In the genomic region with DNA sequence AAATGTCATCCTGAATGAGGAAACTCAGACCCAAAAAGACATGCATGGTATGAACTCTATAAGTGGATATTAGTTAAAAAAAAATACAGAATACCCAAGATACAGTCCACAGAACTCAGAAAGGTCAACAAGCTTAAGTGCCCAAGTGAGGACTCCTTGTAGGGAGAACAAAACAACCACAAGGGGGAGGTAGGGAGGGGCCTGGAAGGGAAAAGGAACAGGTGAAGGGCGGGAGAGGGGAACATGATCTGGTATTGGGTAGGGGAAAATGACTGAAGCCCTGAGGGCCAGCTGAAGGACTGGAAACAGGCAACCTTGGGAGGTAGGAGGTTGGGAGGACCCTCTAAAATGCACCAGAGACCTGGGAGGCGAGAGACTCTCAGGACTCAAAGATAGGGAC, we compare ENCODE assay signal across 24 mouse cellular contexts.
DNase-seq lines count a peak whose midpoint lies in the region; ATAC-seq and TF ChIP-seq lines count a peak whose summit lies in the region.
"Had no signal": no experiment of that assay in that cellular context is flagged by ENCODE, and none has a peak within 500 bp of the region (broad histone marks: within the 10 kb centered on the region; RNA-seq: fewer than 3 reads in every experiment).

No protein-coding gene starts in this region.

- no peaks in the 10 kb centered on the region for H3K79me2 ChIP-seq in CH12.LX (replicated peaks; ENCODE audit: control insufficient read depth, extremely low read depth, insufficient read depth, poor library complexity, severe bottlenecking)

- no peaks in the 10 kb centered on the region for H3K4me1 ChIP-seq in intestine, postnatal 0 days (replicated peaks; ENCODE audit: control insufficient read depth, insufficient read depth, low read length)
- no peaks in the 10 kb centered on the region for H3K4me1 ChIP-seq in intestine, embryonic 16.5 days (ENCODE audit: control insufficient read depth, insufficient read depth, low read length)
- no peaks in the 10 kb centered on the region for H3K4me1 ChIP-seq in CH12.LX (ENCODE audit: control insufficient read depth in 1 of 2, insufficient read depth in 2 of 2)
- H3K4me1 ChIP-seq: embryonic facial prominence, embryonic 15.5 days; limb, embryonic 12.5 days; megakaryocyte, embryonic 14.5 days; neural tube, embryonic 15.5 days had no signal

- H3K27me3 ChIP-seq in intestine, postnatal 0 days (replicated peaks; ENCODE audit: control insufficient read depth, insufficient read depth, low read length): no peaks in the 10 kb centered on the region
- H3K27me3 ChIP-seq in intestine, embryonic 16.5 days (replicated peaks; ENCODE audit: control insufficient read depth, insufficient read depth, low read length): no peaks in the 10 kb centered on the region
- H3K27me3 ChIP-seq in CH12.LX (replicated peaks): no peaks in the 10 kb centered on the region
- H3K27me3 ChIP-seq: embryonic facial prominence, embryonic 15.5 days; limb, embryonic 12.5 days; megakaryocyte, embryonic 14.5 days; neural tube, embryonic 15.5 days had no signal

- H3K4me2 ChIP-seq in intestine, postnatal 0 days (replicated peaks; ENCODE audit: low read depth): no peak overlapping the region
- H3K4me2 ChIP-seq in intestine, embryonic 16.5 days (ENCODE audit: low read depth, low read length): no peak overlapping the region
- no peak overlapping the region for H3K4me2 ChIP-seq in CH12.LX (ENCODE audit: insufficient read depth, low read depth, poor library complexity, severe bottlenecking)
- H3K4me2 ChIP-seq: embryonic facial prominence, embryonic 15.5 days; limb, embryonic 12.5 days; neural tube, embryonic 15.5 days had no signal

- intact Hi-C loops in left cerebral cortex, postnatal 14 days (cut with DNase I): no loop called here

- no peaks in the 10 kb centered on the region for H3K9me3 ChIP-seq in intestine, postnatal 0 days (ENCODE audit: control insufficient read depth)
- no peaks in the 10 kb centered on the region for H3K9me3 ChIP-seq in intestine, embryonic 16.5 days (ENCODE audit: control insufficient read depth, low read length)
- H3K9me3 ChIP-seq in CH12.LX (replicated peaks; ENCODE audit: low read length): no peaks in the 10 kb centered on the region
- H3K9me3 ChIP-seq: embryonic facial prominence, embryonic 15.5 days; G1E; limb, embryonic 12.5 days; megakaryocyte, embryonic 14.5 days; neural tube, embryonic 15.5 days had no signal

- in situ Hi-C loops in CH12.LX (cut with MboI; ENCODE audit: low pct_ligation_motif_present, low pct_unique_long_range_greater_than_20kb, low sequenced_read_pairs): no loop called here

- no peak overlapping the region for H3K4me3 ChIP-seq in intestine, postnatal 0 days (ENCODE audit: low read depth, low read length)
- no peak overlapping the region for H3K4me3 ChIP-seq in intestine, embryonic 16.5 days (ENCODE audit: low read length)
- no peak overlapping the region for H3K4me3 ChIP-seq in CH12.LX (replicated peaks in 1 of 3; ENCODE audit: low read depth in 2 of 3, low read length in 2 of 3, poor library complexity in 1 of 3)
- H3K4me3 ChIP-seq: embryonic facial prominence, embryonic 15.5 days; limb, embryonic 12.5 days; megakaryocyte, embryonic 14.5 days; neural tube, embryonic 15.5 days had no signal

- no peak for TF ChIP-seq EP300 in CH12.LX (IDR thresholded peaks at IDR 0.05; ENCODE audit: low read length)

- TF ChIP-seq POLR2A in CH12.LX (IDR thresholded peaks at IDR 0.05; ENCODE audit: low read depth, low read length): no peak

- H3K36me3 ChIP-seq in intestine, postnatal 0 days (ENCODE audit: control insufficient read depth, insufficient read depth): no peaks in the 10 kb centered on the region
- H3K36me3 ChIP-seq in intestine, embryonic 16.5 days (ENCODE audit: control insufficient read depth, insufficient read depth, low read length): no peaks in the 10 kb centered on the region
- H3K36me3 ChIP-seq in CH12.LX (replicated peaks in 1 of 2; ENCODE audit: control insufficient read depth in 1 of 2, insufficient read depth in 1 of 2, low read length in 1 of 2): no peaks in the 10 kb centered on the region
- H3K36me3 ChIP-seq: embryonic facial prominence, embryonic 15.5 days; limb, embryonic 12.5 days had no signal

- DNase-seq in CH12.LX (ENCODE audit: extremely low read depth) (peak; percentile 18), R1 (ENCODE audit: low read depth, low spot score) (peak; percentile 67)
- peak; percentile 3 for DNase-seq in retina, embryonic 14.5 days (ENCODE audit: low spot score)
- no peak for DNase-seq in gastrocnemius, postnatal 4 days (ENCODE audit: low spot score in 2 of 2)
- no peak for DNase-seq in left cerebral cortex, postnatal 14 days (ENCODE audit: low spot score in 2 of 2)
- DNase-seq: adrenal gland, adult 8-10 months; cerebellum, adult 11-12 months; cerebellum, postnatal 14 days; gastrocnemius, postnatal 36 days; kidney, adult 8-10 months; kidney, postnatal 25 days; layer of hippocampus, adult 9-11 months; lung, postnatal 14 days; midbrain, embryonic 14.5 days; right cerebral cortex, postnatal 4 days; thymus, postnatal 36 days had no signal

- TF ChIP-seq RAD21 in CH12.LX (IDR thresholded peaks at IDR 0.05; ENCODE audit: low read depth, low read length): no peak; the same call in 1 of the 2 replicates

- no peak overlapping the region for H3K27ac ChIP-seq in intestine, postnatal 0 days (ENCODE audit: low read depth, low read length)
- H3K27ac ChIP-seq in intestine, embryonic 16.5 days (ENCODE audit: low read length): no peak overlapping the region
- no peak overlapping the region for H3K27ac ChIP-seq in CH12.LX (ENCODE audit: insufficient read depth, low read depth)
- H3K27ac ChIP-seq: embryonic facial prominence, embryonic 15.5 days; limb, embryonic 12.5 days; neural tube, embryonic 15.5 days had no signal

- dilution Hi-C loops in CH12.LX (cut with MboI; ENCODE audit: extremely low pct_ligation_motif_present, extremely low pct_unique_long_range_greater_than_20kb, low sequenced_read_pairs): no loop called here

- no peak overlapping the region for H3K9ac ChIP-seq in intestine, postnatal 0 days (ENCODE audit: low read depth, low read length)
- no peak overlapping the region for H3K9ac ChIP-seq in intestine, embryonic 16.5 days (ENCODE audit: low read depth, low read length)
- no peak overlapping the region for H3K9ac ChIP-seq in CH12.LX (ENCODE audit: insufficient read depth, low read depth)
- H3K9ac ChIP-seq: embryonic facial prominence, embryonic 15.5 days; limb, embryonic 12.5 days; neural tube, embryonic 15.5 days had no signal

- TF ChIP-seq CTCF in intestine, postnatal 0 days (IDR thresholded peaks at IDR 0.05; ENCODE audit: low read depth): 0 out of 2 replicates have a peak, but pooled peaks have one; percentile 3
- peak in 1 of 2 experiments; percentile 40; a peak in 1 of 4 replicates for TF ChIP-seq CTCF in CH12.LX (conservative IDR thresholded peaks at IDR 0.05 in 1 of 2, IDR thresholded peaks at IDR 0.05 in 1 of 2; ENCODE audit: low read depth in 2 of 2, low read length in 2 of 2)

- ATAC-seq in intestine, postnatal 0 days: no peak
- no peak for ATAC-seq in intestine, embryonic 16.5 days
- ATAC-seq: forebrain, embryonic 16.5 days had no signal

- 55% methylated on average over 2 of the region's 2 CpGs for WGBS in intestine, postnatal 0 days
- WGBS in intestine, embryonic 16.5 days: 47% methylated on average over 2 of the region's 2 CpGs

TF ChIP-seq in CH12.LX, 34 proteins besides CTCF, POLR2A, EP300 and RAD21:
- TF ChIP-seq SMC3 (IDR thresholded peaks at IDR 0.05; ENCODE audit: low read depth, low read length): peak; percentile 36
- TF ChIP-seq ZMIZ1 (IDR thresholded peaks at IDR 0.05; ENCODE audit: low read depth, low read length): no peak
- TF ChIP-seq POLR2AphosphoS2 (IDR thresholded peaks at IDR 0.05; ENCODE audit: low read depth, low read length): no peak
- TF ChIP-seq GABPA (IDR thresholded peaks at IDR 0.05; ENCODE audit: insufficient replicate concordance, low read depth, low read length): no peak
- TF ChIP-seq IRF4 (IDR thresholded peaks at IDR 0.05; ENCODE audit: low read depth, low read length): no peak
- TF ChIP-seq JUND (conservative IDR thresholded peaks at IDR 0.05; ENCODE audit: low read depth, low read length): no peak
- no peak for TF ChIP-seq CHD2 (IDR thresholded peaks at IDR 0.05; ENCODE audit: low read length)
- TF ChIP-seq CHD1 (IDR thresholded peaks at IDR 0.05; ENCODE audit: low read depth, low read length): no peak
- no peak for TF ChIP-seq ZC3H11A (IDR thresholded peaks at IDR 0.05; ENCODE audit: low read depth, low read length)

Comparison
In these comparisons a context has a peak if more than half of its experiments do, and no peak if none do; other contexts are left out.
1. DNase-seq: peak in CH12.LX (single experiment), R1 (single experiment) and retina, embryonic 14.5 days (single experiment); none in gastrocnemius, postnatal 4 days (0 of 2) and left cerebral cortex, postnatal 14 days (0 of 2).